Mouse (Mus musculus): ENCODE measurements around the gene Slc22a2.
A peak's percentile ranks its signal among the peaks of the same experiment; 100 is the strongest.
"Not testable (repeated sequence)": the region's sequence is repeated elsewhere in the genome, so short reads cannot be mapped to it uniquely, and the experiment has no call there.

Slc22a2 gene

GRCm38 (mm10) chr17:12630976-12631730, 47.2 kb downstream of the Slc22a2 start:
- no peak for DNase-seq (ENCODE audit: low read depth, low spot score)

GRCm38 (mm10) chr17:12631771-12632600, 48.1 kb downstream of the Slc22a2 start:
- no peak for DNase-seq (ENCODE audit: low read depth, low spot score)

DNA sequence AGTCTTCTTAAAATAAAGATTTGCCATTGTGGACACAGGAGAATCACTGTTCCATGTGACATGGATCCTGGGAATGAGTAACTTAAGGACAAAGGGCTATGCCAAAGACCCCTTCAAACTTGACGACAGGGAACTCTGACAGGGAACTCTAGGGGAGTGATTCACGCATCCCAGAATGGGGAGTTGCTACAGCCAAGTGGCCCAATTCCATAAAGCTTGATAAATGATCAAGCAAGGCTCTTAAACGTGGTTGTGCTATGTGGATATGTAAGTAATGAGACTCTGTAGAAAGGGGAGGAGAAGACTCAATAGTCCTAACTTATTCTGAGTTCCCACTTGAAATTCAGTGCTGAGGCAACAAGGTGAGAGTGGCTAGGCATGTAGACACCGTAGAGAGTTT, 50.9 kb downstream of the Slc22a2 start:
- DNase-seq (ENCODE audit: low read depth, low spot score), result no peak

- peak; percentile 23 for DNase-seq (ENCODE audit: low read depth, low spot score)
Observed at GRCm38 (mm10) chr17:12639585-12639984, 55.7 kb downstream of the Slc22a2 start.

DNA sequence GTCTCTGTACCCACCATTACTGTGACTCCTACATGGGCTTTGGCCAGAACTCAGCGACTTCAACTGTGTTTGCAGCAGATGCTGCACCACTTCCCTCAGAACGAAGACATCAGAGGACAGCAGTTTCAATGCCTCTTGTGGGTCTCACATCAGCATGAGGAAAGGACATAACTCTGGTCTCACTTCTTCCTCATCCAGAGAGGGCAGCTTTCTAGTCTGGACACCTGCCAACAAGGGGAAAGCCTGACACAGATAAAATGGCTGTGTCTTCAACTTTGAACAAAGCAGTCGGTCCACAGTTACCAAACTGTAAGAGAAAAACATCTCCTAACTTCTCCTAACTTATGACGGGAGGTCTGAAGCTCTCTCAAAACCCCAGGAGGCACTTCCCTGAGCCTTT, 57.2 kb downstream of the Slc22a2 start:
- DNase-seq (ENCODE audit: low read depth, low spot score), result no peak

- no peak for DNase-seq (ENCODE audit: low read depth, low spot score)
Observed at GRCm38 (mm10) chr17:12645461-12645860, 61.5 kb downstream of the Slc22a2 start.

- no peak for DNase-seq (ENCODE audit: low read depth, low spot score)
Observed at GRCm38 (mm10) chr17:12652604-12653003, 68.7 kb downstream of the Slc22a2 start.

DNA sequence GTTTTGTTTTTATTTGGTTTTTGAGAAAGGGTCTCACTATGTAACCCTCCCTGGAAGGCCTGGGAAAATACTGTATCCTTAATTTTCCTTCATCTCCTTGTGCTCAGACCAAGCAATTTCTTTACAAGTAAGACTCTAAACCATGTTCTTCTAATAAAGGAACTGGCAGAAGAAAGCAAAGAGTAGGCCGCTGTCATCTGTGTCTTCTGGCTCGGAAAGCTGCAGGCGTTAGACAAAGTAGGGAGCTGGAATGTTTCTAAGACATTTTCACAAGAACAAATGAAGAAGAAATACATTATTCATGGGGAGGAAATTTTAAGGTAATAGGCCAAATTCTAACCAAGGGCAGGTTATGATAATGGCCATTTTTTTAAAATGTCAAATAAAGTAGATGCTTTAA, 70.1 kb downstream of the Slc22a2 start:
- no peak for DNase-seq (ENCODE audit: low read depth, low spot score)

DNA sequence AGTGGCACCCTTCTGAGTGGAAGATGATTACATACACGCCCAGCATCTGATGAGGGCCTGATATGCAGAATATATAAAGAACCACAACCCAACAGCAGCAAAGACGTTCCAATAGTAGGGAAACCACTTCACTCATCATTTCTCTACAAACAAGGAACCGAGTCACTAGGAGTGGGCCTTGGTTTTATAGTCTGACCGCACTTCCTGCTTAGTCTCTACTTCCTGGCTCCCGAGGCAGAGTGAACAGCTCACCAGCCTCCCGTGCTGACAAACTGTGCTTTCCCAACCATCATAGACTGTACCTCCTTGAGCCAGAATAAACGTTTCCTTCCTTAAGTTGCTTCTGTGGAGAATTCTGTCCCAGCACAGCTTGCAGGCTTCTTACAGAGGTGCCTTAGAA, 71.9 kb downstream of the Slc22a2 start:
- no peak for DNase-seq (ENCODE audit: low read depth, low spot score)

- no peak for DNase-seq (ENCODE audit: low read depth, low spot score)
Observed at GRCm38 (mm10) chr17:12658784-12659183, 74.9 kb downstream of the Slc22a2 start.

GRCm38 (mm10) chr17:12659233-12659632, 75.3 kb downstream of the Slc22a2 start:
- no peak for DNase-seq (ENCODE audit: low read depth, low spot score)

- DNase-seq (ENCODE audit: low read depth, low spot score), result peak; percentile 41
Observed at GRCm38 (mm10) chr17:12660572-12661260, 76.8 kb downstream of the Slc22a2 start.

- DNase-seq (ENCODE audit: low read depth, low spot score), result no peak
Observed at GRCm38 (mm10) chr17:12664156-12664555, 80.2 kb downstream of the Slc22a2 start.

DNA sequence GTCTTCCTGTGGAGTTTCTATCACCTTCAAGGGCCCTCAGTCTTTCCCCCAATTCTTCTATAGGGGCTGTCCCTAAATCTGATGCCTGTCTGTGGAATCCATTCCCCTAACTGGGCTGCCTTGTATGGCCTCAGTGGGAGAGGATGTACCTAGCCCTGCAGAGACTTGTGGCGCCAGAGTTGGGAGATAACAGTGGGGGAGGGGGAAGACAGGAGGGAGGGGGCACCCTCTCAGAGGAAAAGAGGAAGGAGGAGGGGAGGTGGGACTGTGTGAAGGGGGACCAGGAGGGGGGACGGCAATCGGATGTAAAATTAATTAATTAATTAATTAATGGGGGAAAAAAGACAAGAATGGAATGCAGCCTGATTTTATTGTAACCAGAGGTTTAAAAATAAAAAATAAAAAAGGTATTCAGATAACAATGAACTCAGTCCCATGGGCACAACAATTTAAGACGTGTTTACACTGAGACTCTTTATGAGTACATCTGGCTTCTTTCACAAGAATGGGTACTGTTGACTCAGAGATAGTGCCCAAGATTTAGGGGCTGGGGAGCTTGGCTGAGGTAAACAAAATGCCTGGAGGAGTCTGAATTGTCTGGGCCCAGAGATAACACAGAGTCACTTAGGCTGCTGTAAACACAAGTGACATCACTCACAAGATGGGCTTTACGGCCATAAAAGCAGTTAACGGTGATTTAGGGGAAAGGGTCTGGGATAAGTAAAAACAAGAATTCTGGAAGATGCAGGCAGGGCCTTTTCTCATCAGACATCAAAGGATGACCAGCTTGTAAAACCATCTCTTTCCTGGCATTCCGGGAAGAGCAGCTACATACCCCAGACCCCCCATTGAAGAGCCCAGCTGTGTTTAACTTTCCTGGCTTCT, 84.8 kb downstream of the Slc22a2 start:
- DNase-seq (ENCODE audit: low read depth, low spot score), result no peak

DNA sequence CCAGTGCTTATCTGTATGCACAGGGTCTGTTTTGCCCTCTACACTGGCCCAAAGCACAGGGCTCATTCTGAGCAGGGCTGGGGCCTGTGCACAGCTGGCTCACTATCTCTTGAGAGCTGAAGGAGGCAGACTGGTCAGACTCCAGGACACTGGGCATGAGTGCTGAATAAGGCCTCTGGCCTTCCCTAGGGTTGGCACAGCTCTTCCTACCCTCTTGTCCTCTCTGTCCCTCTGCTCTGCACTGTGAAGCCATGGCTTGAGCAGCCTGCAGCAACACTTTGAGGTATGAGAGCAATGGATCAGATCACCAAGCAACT, 85.4 kb downstream of the Slc22a2 start:
- no peak for DNase-seq (ENCODE audit: low read depth, low spot score)

DNA sequence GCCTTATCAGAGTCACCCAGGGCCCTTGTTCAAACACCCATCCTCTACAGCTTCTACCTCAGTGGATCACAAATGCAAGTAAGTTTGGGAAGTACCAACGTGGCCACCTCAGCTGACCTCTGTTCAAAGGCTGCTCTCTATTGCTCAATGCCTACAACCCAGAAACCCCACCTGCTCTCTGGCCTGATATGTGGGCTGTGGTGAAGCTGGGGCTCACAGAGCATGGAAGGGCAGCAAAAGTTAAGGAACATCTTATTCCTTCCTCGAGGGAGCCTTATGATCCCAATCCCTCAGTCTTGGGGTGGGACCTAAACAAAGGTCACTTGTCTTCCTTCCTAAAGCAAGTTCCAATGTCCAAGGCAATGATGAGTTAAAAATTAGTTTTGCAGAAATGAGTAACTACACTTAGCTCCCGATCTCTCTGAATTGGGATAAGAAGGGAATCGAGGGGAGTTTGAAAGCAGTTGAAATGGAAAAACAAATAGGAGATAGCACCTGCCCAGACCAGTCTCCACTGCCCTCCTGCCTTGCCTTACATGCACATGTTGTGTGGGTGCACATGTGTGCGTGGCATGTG, 87.2 kb downstream of the Slc22a2 start:
- DNase-seq (ENCODE audit: low read depth, low spot score), result no peak

DNA sequence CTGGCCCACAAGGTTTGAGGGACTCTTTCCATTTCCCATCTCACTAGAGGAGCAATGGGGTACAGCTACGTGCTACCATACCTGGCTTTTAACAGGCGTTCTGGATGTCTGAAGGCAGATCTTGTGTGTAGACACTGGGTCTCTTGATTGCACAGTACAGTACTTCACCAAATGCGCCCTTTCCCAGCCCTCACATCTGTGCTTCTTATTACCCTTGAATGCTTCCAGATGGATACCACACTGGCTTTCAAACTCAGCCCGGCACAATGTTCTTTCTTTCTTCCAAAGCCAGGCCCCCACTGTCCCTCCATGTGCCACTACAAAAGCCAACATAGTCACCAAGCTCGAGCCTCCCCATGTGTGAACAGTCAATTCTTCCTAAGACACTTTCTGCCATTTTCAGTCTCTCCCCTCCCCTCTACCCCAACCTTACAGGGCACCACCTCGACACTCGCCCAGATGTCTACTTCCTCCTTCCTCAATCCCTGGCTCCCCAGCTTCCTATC, 88.4 kb downstream of the Slc22a2 start:
- no peak for DNase-seq (ENCODE audit: low read depth, low spot score)

DNA sequence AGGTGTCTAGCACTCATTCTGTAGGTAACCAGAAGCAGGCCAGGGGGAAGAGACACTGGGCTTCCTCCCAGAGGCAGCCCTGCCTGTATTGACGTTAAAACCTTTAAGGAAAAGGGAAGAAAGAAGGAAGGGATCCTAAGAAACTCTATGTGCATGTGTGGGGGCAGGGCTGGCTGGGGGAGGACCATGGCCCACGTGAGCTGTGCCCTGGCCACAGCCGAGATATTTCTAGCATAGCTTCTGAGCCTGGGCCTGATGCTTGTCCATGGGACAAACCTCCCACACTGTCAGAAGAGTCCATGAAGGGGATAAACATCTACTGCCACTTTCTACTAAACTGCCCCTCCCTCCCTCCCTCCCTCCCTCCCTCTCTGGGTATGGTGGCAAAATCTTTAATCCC, 89.9 kb downstream of the Slc22a2 start:
- no peak for DNase-seq (ENCODE audit: low read depth, low spot score)

DNA sequence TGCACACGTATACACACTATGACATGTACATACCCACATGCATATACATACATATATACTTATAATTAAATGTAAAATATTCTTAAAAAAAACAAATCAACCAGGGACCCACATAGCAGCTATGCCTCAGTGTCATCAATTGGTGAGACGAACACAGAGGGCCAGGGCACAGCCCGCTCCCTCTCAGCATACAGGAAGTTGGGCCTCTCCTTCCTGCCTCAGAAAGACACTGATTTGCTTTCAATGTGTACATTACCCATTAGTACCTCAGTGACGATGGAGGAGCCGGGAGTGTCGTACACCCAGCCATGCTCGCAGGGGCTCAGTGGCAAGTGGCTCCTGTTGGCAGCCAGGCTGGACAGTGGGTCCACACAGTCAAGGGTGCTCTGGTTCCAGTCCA, 91.0 kb downstream of the Slc22a2 start:
- DNase-seq (ENCODE audit: low read depth, low spot score), result not testable (repeated sequence)

GRCm38 (mm10) chr17:12675646-12676045, 91.7 kb downstream of the Slc22a2 start, which contains the start of gene Slc22a1:
TSS of gene Slc22a1 (minus strand) at chr17:12675829.
- no peak for DNase-seq (ENCODE audit: low read depth, low spot score)

DNA sequence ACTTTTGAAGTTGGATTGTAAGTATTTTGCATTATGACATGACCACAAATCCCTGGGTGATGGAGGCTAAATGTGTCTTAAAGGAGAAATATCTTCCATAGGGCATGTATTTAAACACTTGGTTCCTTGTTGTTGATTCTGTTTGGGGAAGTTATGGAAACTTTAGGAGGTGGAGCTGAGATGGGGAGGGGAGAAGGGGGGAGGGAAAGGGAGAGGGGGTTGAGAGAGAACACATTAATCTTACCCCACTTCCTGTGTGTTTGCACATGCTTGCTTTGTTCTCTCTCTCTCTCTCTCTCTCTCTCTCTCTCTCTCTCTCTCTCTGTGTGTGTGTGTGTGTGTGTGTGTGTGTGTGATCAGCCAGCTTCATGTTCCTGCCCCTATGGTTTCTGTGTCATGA, 93.2 kb downstream of the Slc22a2 start:
- no peak for DNase-seq (ENCODE audit: low read depth, low spot score)
